Mouse (Mus musculus) MEL (cell line): ENCODE data around the gene Slc7a6. TPM values are rescaled to one million over a fixed set of nuclear protein-coding genes. Genes with fewer than 3 reads are reported as not detected.

Source experiments
- DNase-seq: peaks from one replicate; pipeline ENCODE4 v3.0.0; 2011; ENCODE audit warnings: low read depth, low spot score
- H3K27ac ChIP-seq: 2 replicates; pipeline ENCODE4 v1.5.1; 2012; ENCODE audit warnings: low read depth, mild to moderate bottlenecking, control low read depth, low read length, moderate library complexity; ENCODE audit not compliant: control insufficient read depth
- H3K27me3 ChIP-seq, 2 experiments: fragments of 150-350 bp in 1 of 2; sonication (generic) in 1 of 2; 2 replicates each; pipeline ENCODE4 v1.6.1; 2012; ENCODE audit warnings: low read length in 2 of 2, mild to moderate bottlenecking in 2 of 2, improper control_type of control experiment in 1 of 2, moderate library complexity in 1 of 2; ENCODE audit not compliant: insufficient read depth in 2 of 2, control insufficient read depth in 1 of 2
- H3K36me3 ChIP-seq, 2 experiments: 2 replicates each; pipeline ENCODE4 v1.6.1; 2012 to 2014; ENCODE audit warnings: low read length in 2 of 2, improper control_type of control experiment in 1 of 2, inconsistent platforms in 1 of 2, mild to moderate bottlenecking in 1 of 2; ENCODE audit not compliant: insufficient read depth in 2 of 2, control insufficient read depth in 1 of 2
- H3K4me1 ChIP-seq, 2 experiments: fragments of 150-350 bp in 1 of 2; sonication (generic) in 1 of 2; 2 replicates each; pipeline ENCODE4 v1.6.1; 2012; ENCODE audit warnings: low read length in 2 of 2, improper control_type of control experiment in 1 of 2, mild to moderate bottlenecking in 1 of 2; ENCODE audit not compliant: insufficient read depth in 2 of 2, control insufficient read depth in 1 of 2
- H3K4me3 ChIP-seq, 2 experiments: fragments of 150-350 bp in 1 of 2; sonication (generic) in 1 of 2; 2 replicates each; pipeline ENCODE4 v1.5.1; 2012; ENCODE audit warnings: low read depth in 2 of 2, low read length in 2 of 2, mild to moderate bottlenecking in 2 of 2, moderate library complexity in 2 of 2, control low read depth in 1 of 2, improper control_type of control experiment in 1 of 2; ENCODE audit not compliant: control insufficient read depth in 1 of 2, insufficient read depth in 1 of 2
- H3K79me2 ChIP-seq: 2 replicates; pipeline ENCODE4 v1.6.1; 2012; ENCODE audit warnings: mild to moderate bottlenecking, low read length, moderate library complexity; ENCODE audit not compliant: control insufficient read depth, poor library complexity, insufficient read depth
- H3K9ac ChIP-seq: 2 replicates; pipeline ENCODE4 v1.6.1; 2012; ENCODE audit warnings: low read depth, mild to moderate bottlenecking, control low read depth, low read length, moderate library complexity; ENCODE audit not compliant: control insufficient read depth, poor library complexity, severe bottlenecking
- H3K9me3 ChIP-seq: fragments of 150-350 bp; sonication (generic); replicated peaks from 2 replicates; pipeline ENCODE4 v1.6.1; 2012; ENCODE audit warnings: mild to moderate bottlenecking, low read length, improper control_type of control experiment, moderate library complexity; ENCODE audit not compliant: insufficient read depth
- CHD2 ChIP-seq: IDR thresholded peaks from 2 replicates; pipeline ENCODE4 v1.6.1; 2011; ENCODE audit warnings: low read length, improper control_type of control experiment
- CTCF ChIP-seq, 3 experiments: IDR thresholded peaks in 2 of 3; conservative IDR thresholded peaks in 1 of 3; 2 replicates each; pipeline ENCODE4 v1.5.1; 2011 to 2012; ENCODE audit warnings: low read length in 3 of 3, low read depth in 2 of 3, mild to moderate bottlenecking in 2 of 3, improper control_type of control experiment in 1 of 3, inconsistent platforms in 1 of 3, mixed read lengths in 1 of 3, moderate library complexity in 1 of 3; ENCODE audit not compliant: control insufficient read depth in 1 of 3, insufficient read depth in 1 of 3, poor library complexity in 1 of 3, severe bottlenecking in 1 of 3
- EP300 ChIP-seq, 2 experiments: IDR thresholded peaks; 2 replicates each; pipeline ENCODE4 v1.6.1; 2011; ENCODE audit warnings: improper control_type of control experiment in 2 of 2, low read length in 2 of 2, low read depth in 1 of 2, mild to moderate bottlenecking in 1 of 2
- ETS1 ChIP-seq: IDR thresholded peaks from 2 replicates; pipeline ENCODE4 v1.6.1; 2012; ENCODE audit warnings: low read depth, mild to moderate bottlenecking, inconsistent platforms, low read length, improper control_type of control experiment, moderate library complexity
- GATA1 ChIP-seq: IDR thresholded peaks from 2 replicates; pipeline ENCODE4 v1.6.1; 2011; ENCODE audit warnings: low read depth, low read length, improper control_type of control experiment
- KAT2A ChIP-seq: conservative IDR thresholded peaks from 2 replicates; pipeline ENCODE4 v1.6.1; 2012; ENCODE audit warnings: low read depth, low read length, improper control_type of control experiment, inconsistent platforms
- MAX ChIP-seq: IDR thresholded peaks from 2 replicates; pipeline ENCODE4 v1.6.1; 2011; ENCODE audit warnings: low read length, improper control_type of control experiment
- MEF2A ChIP-seq: IDR thresholded peaks from 2 replicates; pipeline ENCODE4 v1.6.1; 2014; ENCODE audit warnings: low read depth, mild to moderate bottlenecking, inconsistent platforms, low read length, improper control_type of control experiment; ENCODE audit not compliant: poor library complexity, insufficient replicate concordance, severe bottlenecking; ENCODE audit errors: extremely low read depth
- MYC ChIP-seq: IDR thresholded peaks from 2 replicates; pipeline ENCODE4 v1.6.1; 2011; ENCODE audit warnings: low read depth, mild to moderate bottlenecking, low read length, improper control_type of control experiment, moderate library complexity
- NELFE ChIP-seq: IDR thresholded peaks from 2 replicates; pipeline ENCODE4 v1.6.1; 2011; ENCODE audit warnings: low read depth, low read length, improper control_type of control experiment
- NRF1 ChIP-seq: IDR thresholded peaks from 2 replicates; pipeline ENCODE4 v1.6.1; 2014; ENCODE audit warnings: low read depth, mild to moderate bottlenecking, inconsistent platforms, low read length, improper control_type of control experiment, moderate library complexity; ENCODE audit not compliant: poor library complexity, insufficient read depth, severe bottlenecking
- POLR2A ChIP-seq, 2 experiments: IDR thresholded peaks; 2 replicates each; pipeline ENCODE4 v1.6.1; 2011 to 2012; ENCODE audit warnings: low read length in 2 of 2, mild to moderate bottlenecking in 2 of 2, control low read depth in 1 of 2, improper control_type of control experiment in 1 of 2, low read depth in 1 of 2, moderate library complexity in 1 of 2; ENCODE audit not compliant: control insufficient read depth in 1 of 2, insufficient read depth in 1 of 2, poor library complexity in 1 of 2
- POLR2AphosphoS2 ChIP-seq: IDR thresholded peaks from 2 replicates; pipeline ENCODE4 v1.6.1; 2011; ENCODE audit warnings: low read length, improper control_type of control experiment
- POLR2AphosphoS5 ChIP-seq: IDR thresholded peaks from 2 replicates; pipeline ENCODE4 v1.6.1; 2012; ENCODE audit warnings: low read depth, borderline replicate concordance, mild to moderate bottlenecking, inconsistent platforms, low read length, moderate library complexity, mixed read lengths
- RAD21 ChIP-seq: IDR thresholded peaks from 2 replicates; pipeline ENCODE4 v1.6.1; 2011; ENCODE audit warnings: mild to moderate bottlenecking, low read depth, low read length, improper control_type of control experiment
- RCOR1 ChIP-seq: IDR thresholded peaks from 2 replicates; pipeline ENCODE4 v1.6.1; 2012; ENCODE audit warnings: low read depth, mild to moderate bottlenecking, inconsistent platforms, low read length, improper control_type of control experiment
- SIN3A ChIP-seq: IDR thresholded peaks from 2 replicates; pipeline ENCODE4 v1.6.1; 2012; ENCODE audit warnings: low read length, improper control_type of control experiment, inconsistent platforms
- UBTF ChIP-seq: IDR thresholded peaks from 2 replicates; pipeline ENCODE4 v1.6.1; 2012; ENCODE audit warnings: low read depth, mild to moderate bottlenecking, inconsistent platforms, low read length, improper control_type of control experiment, moderate library complexity, borderline replicate concordance; ENCODE audit not compliant: insufficient read depth
- ZMIZ1 ChIP-seq: IDR thresholded peaks from 2 replicates; pipeline ENCODE4 v1.6.1; 2012; ENCODE audit warnings: low read depth, mild to moderate bottlenecking, inconsistent platforms, low read length, improper control_type of control experiment, moderate library complexity
- polyA plus RNA-seq, 2 experiments: library from polyadenylated mRNA; stranded (reverse) in 1 of 2; unstranded in 1 of 2; fragments of >175 nt in 1 of 2; fragments of >200 nt in 1 of 2; gene quantifications; 2 replicates each; pipeline versions ENCODE4 v1.2.1 to v1.2.4; 2012; ENCODE audit warnings: low replicate concordance in 2 of 2, low read depth in 1 of 2; ENCODE audit not compliant: insufficient read length in 2 of 2, insufficient read depth in 1 of 2, missing spikeins in 1 of 2
- total RNA-seq: library from RNA; depleted of rRNA; stranded (reverse); fragments of 300-350 nt; gene quantifications from 2 replicates; pipeline ENCODE4 v1.2.3, GENCODE M21; 2012

The Slc7a6 gene
- total and polyA plus RNA-seq, 3 experiments: 34.4 to 48.2 TPM; not detected in 1

- Histone ChIP-seq H3K9ac (no peak overlapping the region), H3K4me3 (no peak overlapping the region), H3K4me1 (peaks cover 0 to 24% of the 10 kb centered on the region in 2 experiments; a peak in 3 of 4 replicates), H3K36me3 (peaks cover 0 to 16% of the 10 kb centered on the region in 2 experiments; a peak in 2 of 4 replicates), H3K9me3 (no peaks in the 10 kb centered on the region), H3K27me3 (no peaks in the 10 kb centered on the region), H3K27ac (no peak overlapping the region), H3K79me2 (no peaks in the 10 kb centered on the region; the same call in 1 of the 2 replicates)
- TF ChIP-seq ZMIZ1 (no peak), UBTF (no peak), MAX (no peak), POLR2AphosphoS5 (no peak), NELFE (no peak), RCOR1 (no peak), RAD21 (no peak), CHD2 (no peak), CTCF (IDR thresholded peaks at IDR 0.05 in 2 of 3, conservative IDR thresholded peaks at IDR 0.05 in 1 of 3; ENCODE audit: control insufficient read depth in 1 of 3, insufficient read depth in 1 of 3, low read depth in 2 of 3, low read length in 3 of 3, poor library complexity in 1 of 3, severe bottlenecking in 1 of 3) (no peak), POLR2A (IDR thresholded peaks at IDR 0.05; ENCODE audit: control insufficient read depth in 1 of 2, insufficient read depth in 1 of 2, low read depth in 1 of 2, low read length in 2 of 2, poor library complexity in 1 of 2) (no peak), EP300 (IDR thresholded peaks at IDR 0.05; ENCODE audit: low read depth in 1 of 2, low read length in 2 of 2) (no peak), KAT2A (no peak), NRF1 (no peak), MEF2A (no peak), POLR2AphosphoS2 (no peak), SIN3A (no peak), ETS1 (no peak)
- DNase-seq: no peak
Observed at GRCm38 (mm10) chr8:106145331-106145730, 23.3 kb upstream of the Slc7a6 start.

GRCm38 (mm10) chr8:106146014-106146413 lies 22.6 kb upstream of the Slc7a6 start:
- H3K36me3 ChIP-seq: peaks cover 0 to 19% of the 10 kb centered on the region in 2 experiments; a peak in 2 of 4 replicates
- H3K79me2 ChIP-seq: peaks cover 2% of the 10 kb centered on the region; the same call in 1 of the 2 replicates
- peak; percentile 80 for DNase-seq
- no peaks in the 10 kb centered on the region for H3K9me3 ChIP-seq
- TF ChIP-seq MYC (peak; percentile 60), GATA1 (no peak), EP300 (IDR thresholded peaks at IDR 0.05; ENCODE audit: low read depth in 1 of 2, low read length in 2 of 2) (peak; percentile 20 to 30; a peak in 1 of 4 replicates)
- no peak overlapping the region; the same call in 1 of the 2 replicates for H3K27ac ChIP-seq
- peak overlapping the region; percentile 7; the same call in 1 of the 2 replicates for H3K9ac ChIP-seq
- peaks cover 0 to 26% of the 10 kb centered on the region in 2 experiments; a peak in 3 of 4 replicates for H3K4me1 ChIP-seq
- H3K27me3 ChIP-seq: no peaks in the 10 kb centered on the region
- no peak overlapping the region for H3K4me3 ChIP-seq
